Mouse (Mus musculus): ENCODE measurements around the gene Bach2. TPM values are rescaled to one million over a fixed set of nuclear protein-coding genes. Genes with fewer than 3 reads are reported as not detected.

Bach2 gene
- polyA plus RNA-seq, 1 experiment from 2014 or later = 7.3 TPM

- Histone ChIP-seq H3K27me3 (replicated peaks; ENCODE audit: control insufficient read depth, insufficient read depth, low read length) (no peaks in the 10 kb centered on the region), H3K36me3 (ENCODE audit: control insufficient read depth, insufficient read depth, low read length) (no peaks in the 10 kb centered on the region), H3K4me3 (ENCODE audit: low read depth, low read length) (no peak overlapping the region), H3K9me3 (ENCODE audit: control insufficient read depth, low read length) (no peaks in the 10 kb centered on the region), H3K9ac (ENCODE audit: low read depth, low read length) (no peak overlapping the region), H3K27ac (replicated peaks; ENCODE audit: low read depth, low read length) (no peak overlapping the region), H3K4me1 (ENCODE audit: control insufficient read depth, insufficient read depth, low read length) (peaks cover 3% of the 10 kb centered on the region; the same call in 1 of the 2 replicates), H3K4me2 (ENCODE audit: low read depth, low read length) (no peak overlapping the region)
- WGBS = 64% methylated on average over 4 of the region's 4 CpGs
- no peak for ATAC-seq (ENCODE audit: low read depth)
- DNase-seq (ENCODE audit: low spot score) = no peak
Observed at GRCm38 (mm10) chr4:32218371-32218770, 20.2 kb upstream of the Bach2 start.

- Histone ChIP-seq H3K36me3 (ENCODE audit: control insufficient read depth, insufficient read depth, low read length) (no peaks in the 10 kb centered on the region), H3K27ac (replicated peaks; ENCODE audit: low read depth, low read length) (0 out of 2 replicates have a peak overlapping the region, but pooled peaks have one; percentile 31), H3K4me2 (ENCODE audit: low read depth, low read length) (no peak overlapping the region), H3K4me1 (ENCODE audit: control insufficient read depth, insufficient read depth, low read length) (peaks cover 3% of the 10 kb centered on the region; the same call in 1 of the 2 replicates), H3K4me3 (ENCODE audit: low read depth, low read length) (no peak overlapping the region), H3K27me3 (replicated peaks; ENCODE audit: control insufficient read depth, insufficient read depth, low read length) (no peaks in the 10 kb centered on the region), H3K9ac (ENCODE audit: low read depth, low read length) (0 out of 2 replicates have a peak overlapping the region, but pooled peaks have one; percentile 23), H3K9me3 (ENCODE audit: control insufficient read depth, low read length) (no peaks in the 10 kb centered on the region)
- DNase-seq (ENCODE audit: low spot score) = no peak
- ATAC-seq (ENCODE audit: low read depth) = no peak
- WGBS = 49% methylated on average over 10 of the region's 10 CpGs
Observed at GRCm38 (mm10) chr4:32219428-32220128, 19.0 kb upstream of the Bach2 start.

- no peaks in the 10 kb centered on the region for H3K9me3 ChIP-seq (ENCODE audit: control insufficient read depth, low read length)
- DNase-seq (ENCODE audit: low spot score) = no peak
- H3K36me3 ChIP-seq (ENCODE audit: control insufficient read depth, insufficient read depth, low read length) = no peaks in the 10 kb centered on the region
- 0 out of 2 replicates have a peak overlapping the region, but pooled peaks have one; percentile 31 for H3K27ac ChIP-seq (replicated peaks; ENCODE audit: low read depth, low read length)
- 0 out of 2 replicates have a peak overlapping the region, but pooled peaks have one; percentile 23 for H3K9ac ChIP-seq (ENCODE audit: low read depth, low read length)
- H3K4me2 ChIP-seq (ENCODE audit: low read depth, low read length) = no peak overlapping the region
- no peak overlapping the region for H3K4me3 ChIP-seq (ENCODE audit: low read depth, low read length)
- peaks cover 3% of the 10 kb centered on the region; the same call in 1 of the 2 replicates for H3K4me1 ChIP-seq (ENCODE audit: control insufficient read depth, insufficient read depth, low read length)
- ATAC-seq (ENCODE audit: low read depth) = no peak
- WGBS = 57% methylated on average over 4 of the region's 4 CpGs
- no peaks in the 10 kb centered on the region for H3K27me3 ChIP-seq (replicated peaks; ENCODE audit: control insufficient read depth, insufficient read depth, low read length)
Observed at GRCm38 (mm10) chr4:32220129-32220491, 18.5 kb upstream of the Bach2 start.

- peaks cover 3% of the 10 kb centered on the region; the same call in 1 of the 2 replicates for H3K4me1 ChIP-seq (ENCODE audit: control insufficient read depth, insufficient read depth, low read length)
- 45% methylated on average over 6 of the region's 6 CpGs for WGBS
Observed at GRCm38 (mm10) chr4:32220961-32221360, 17.6 kb upstream of the Bach2 start.

GRCm38 (mm10) chr4:32223563-32223962 is 15.0 kb upstream of the Bach2 start:
- no peak overlapping the region for H3K9ac ChIP-seq (ENCODE audit: low read depth, low read length)
- no peak for ATAC-seq (ENCODE audit: low read depth)

More at GRCm38 (mm10) chr4:32220961-32221360, 17.6 kb upstream of the Bach2 start:
- Histone ChIP-seq H3K27me3 (replicated peaks; ENCODE audit: control insufficient read depth, insufficient read depth, low read length) (no peaks in the 10 kb centered on the region), H3K9me3 (ENCODE audit: control insufficient read depth, low read length) (no peaks in the 10 kb centered on the region), H3K36me3 (ENCODE audit: control insufficient read depth, insufficient read depth, low read length) (no peaks in the 10 kb centered on the region), H3K4me2 (ENCODE audit: low read depth, low read length) (no peak overlapping the region), H3K27ac (replicated peaks; ENCODE audit: low read depth, low read length) (no peak overlapping the region), H3K4me3 (ENCODE audit: low read depth, low read length) (no peak overlapping the region), H3K9ac (ENCODE audit: low read depth, low read length) (no peak overlapping the region)
- ATAC-seq (ENCODE audit: low read depth) = no peak
- no peak for DNase-seq (ENCODE audit: low spot score)

GRCm38 (mm10) chr4:32225191-32225590 is 13.4 kb upstream of the Bach2 start:
- no peaks in the 10 kb centered on the region for H3K27me3 ChIP-seq (replicated peaks; ENCODE audit: control insufficient read depth, insufficient read depth, low read length)
- 96% methylated on average over 2 of the region's 2 CpGs for WGBS
- DNase-seq (ENCODE audit: low spot score) = no peak
- H3K4me2 ChIP-seq (ENCODE audit: low read depth, low read length) = no peak overlapping the region
- ATAC-seq (ENCODE audit: low read depth) = no peak
- no peak overlapping the region for H3K4me3 ChIP-seq (ENCODE audit: low read depth, low read length)
- no peaks in the 10 kb centered on the region for H3K9me3 ChIP-seq (ENCODE audit: control insufficient read depth, low read length)
- H3K9ac ChIP-seq (ENCODE audit: low read depth, low read length) = no peak overlapping the region
- H3K4me1 ChIP-seq (ENCODE audit: control insufficient read depth, insufficient read depth, low read length) = peaks cover 1% of the 10 kb centered on the region; the same call in 1 of the 2 replicates
- no peaks in the 10 kb centered on the region for H3K36me3 ChIP-seq (ENCODE audit: control insufficient read depth, insufficient read depth, low read length)
- H3K27ac ChIP-seq (replicated peaks; ENCODE audit: low read depth, low read length) = no peak overlapping the region

More at GRCm38 (mm10) chr4:32223563-32223962, 15.0 kb upstream of the Bach2 start:
- H3K27me3 ChIP-seq (replicated peaks; ENCODE audit: control insufficient read depth, insufficient read depth, low read length) = no peaks in the 10 kb centered on the region
- H3K4me3 ChIP-seq (ENCODE audit: low read depth, low read length) = no peak overlapping the region
- no peaks in the 10 kb centered on the region for H3K36me3 ChIP-seq (ENCODE audit: control insufficient read depth, insufficient read depth, low read length)
- no peak overlapping the region for H3K4me2 ChIP-seq (ENCODE audit: low read depth, low read length)
- H3K9me3 ChIP-seq (ENCODE audit: control insufficient read depth, low read length) = no peaks in the 10 kb centered on the region
- no peak overlapping the region for H3K27ac ChIP-seq (replicated peaks; ENCODE audit: low read depth, low read length)
- peaks cover 3% of the 10 kb centered on the region; the same call in 1 of the 2 replicates for H3K4me1 ChIP-seq (ENCODE audit: control insufficient read depth, insufficient read depth, low read length)
- no peak for DNase-seq (ENCODE audit: low spot score)

GRCm38 (mm10) chr4:32227970-32228557 is 10.5 kb upstream of the Bach2 start:
- Histone ChIP-seq H3K4me2 (ENCODE audit: low read depth, low read length) (no peak overlapping the region), H3K4me1 (ENCODE audit: control insufficient read depth, insufficient read depth, low read length) (no peaks in the 10 kb centered on the region), H3K9ac (ENCODE audit: low read depth, low read length) (no peak overlapping the region), H3K9me3 (ENCODE audit: control insufficient read depth, low read length) (no peaks in the 10 kb centered on the region), H3K27ac (replicated peaks; ENCODE audit: low read depth, low read length) (no peak overlapping the region), H3K36me3 (ENCODE audit: control insufficient read depth, insufficient read depth, low read length) (no peaks in the 10 kb centered on the region), H3K27me3 (replicated peaks; ENCODE audit: control insufficient read depth, insufficient read depth, low read length) (no peaks in the 10 kb centered on the region), H3K4me3 (ENCODE audit: low read depth, low read length) (no peak overlapping the region)
- WGBS = 70% methylated on average over 8 of the region's 8 CpGs
- ATAC-seq (ENCODE audit: low read depth) = no peak
- DNase-seq (ENCODE audit: low spot score) = no peak

- Histone ChIP-seq H3K4me2 (ENCODE audit: low read depth, low read length) (no peak overlapping the region), H3K9ac (ENCODE audit: low read depth, low read length) (no peak overlapping the region), H3K4me3 (ENCODE audit: low read depth, low read length) (no peak overlapping the region), H3K36me3 (ENCODE audit: control insufficient read depth, insufficient read depth, low read length) (no peaks in the 10 kb centered on the region), H3K27me3 (replicated peaks; ENCODE audit: control insufficient read depth, insufficient read depth, low read length) (no peaks in the 10 kb centered on the region), H3K9me3 (ENCODE audit: control insufficient read depth, low read length) (no peaks in the 10 kb centered on the region), H3K27ac (replicated peaks; ENCODE audit: low read depth, low read length) (no peak overlapping the region), H3K4me1 (ENCODE audit: control insufficient read depth, insufficient read depth, low read length) (no peaks in the 10 kb centered on the region)
- ATAC-seq (ENCODE audit: low read depth) (no peak), DNase-seq (ENCODE audit: low spot score) (no peak)
- 83% methylated on average over 10 of the region's 10 CpGs for WGBS
Observed at GRCm38 (mm10) chr4:32229266-32229665, 9.3 kb upstream of the Bach2 start.
